Mouse (Mus musculus): ENCODE data around the gene Nckap5.

GRCm38 (mm10) chr1:126360531-126361220, 469.9 kb downstream of the Nckap5 start:
- TF ChIP-seq POLR2A (IDR thresholded peaks at IDR 0.05; ENCODE audit: borderline replicate concordance, control insufficient read depth, low read depth, low read length) = no peak
- TF ChIP-seq CTCF (IDR thresholded peaks at IDR 0.05; ENCODE audit: control insufficient read depth, insufficient read depth, low read length) = no peak
